Mouse (Mus musculus): Measurements from ENCODE around the gene March4.

Gene March4

GRCm38 (mm10) chr1:72536611-72537351 lies at the start of gene March4:
TSS of gene March4 (minus strand) at chr1:72536930.
- DNase-seq (ENCODE audit: low spot score in 2 of 2): peak; percentile 64 to 74

- no peak for DNase-seq (ENCODE audit: low spot score in 2 of 2)
Measured at GRCm38 (mm10) chr1:72585971-72586875, 49.5 kb upstream of the March4 start.

- no peak for DNase-seq (ENCODE audit: low spot score in 2 of 2)
Measured at GRCm38 (mm10) chr1:72583906-72584305, 47.2 kb upstream of the March4 start.

GRCm38 (mm10) chr1:72582947-72583731 lies 46.4 kb upstream of the March4 start, which contains the start of gene Smarcal1:
TSS of gene Smarcal1 (plus strand) at chr1:72583251.
- peak; percentile 94 to 95 for DNase-seq (ENCODE audit: low spot score in 2 of 2)

GRCm38 (mm10) chr1:72578806-72579205 lies 42.1 kb upstream of the March4 start:
- DNase-seq (ENCODE audit: low spot score in 2 of 2): no peak

- DNase-seq (ENCODE audit: low spot score in 2 of 2): no peak
Measured at GRCm38 (mm10) chr1:72578351-72578750, 41.6 kb upstream of the March4 start.

GRCm38 (mm10) chr1:72577481-72577922 lies 40.8 kb upstream of the March4 start:
- DNase-seq (ENCODE audit: low spot score in 2 of 2): no peak

- no peak for DNase-seq (ENCODE audit: low spot score in 2 of 2)
Measured at GRCm38 (mm10) chr1:72575121-72575520, 38.4 kb upstream of the March4 start.

- DNase-seq (ENCODE audit: low spot score in 2 of 2): no peak
Measured at GRCm38 (mm10) chr1:72574608-72575007, 37.9 kb upstream of the March4 start.

GRCm38 (mm10) chr1:72574047-72574446 lies 37.3 kb upstream of the March4 start:
- no peak for DNase-seq (ENCODE audit: low spot score in 2 of 2)

- no peak for DNase-seq (ENCODE audit: low spot score in 2 of 2)
Measured at GRCm38 (mm10) chr1:72568725-72569124, 32.0 kb upstream of the March4 start.

- DNase-seq (ENCODE audit: low spot score in 2 of 2): no peak
Measured at GRCm38 (mm10) chr1:72567056-72567455, 30.3 kb upstream of the March4 start.

- DNase-seq (ENCODE audit: low spot score in 2 of 2): no peak
Measured at GRCm38 (mm10) chr1:72564334-72564962, 27.7 kb upstream of the March4 start.

- no peak for DNase-seq (ENCODE audit: low spot score in 2 of 2)
Measured at GRCm38 (mm10) chr1:72558625-72559024, 21.9 kb upstream of the March4 start.

- DNase-seq (ENCODE audit: low spot score in 2 of 2): no peak
Measured at GRCm38 (mm10) chr1:72556471-72556870, 19.7 kb upstream of the March4 start.

- DNase-seq (ENCODE audit: low spot score in 2 of 2): no peak
Measured at GRCm38 (mm10) chr1:72550317-72550716, 13.6 kb upstream of the March4 start.

GRCm38 (mm10) chr1:72538266-72538665 lies 1.5 kb upstream of the March4 start:
- no peak for DNase-seq (ENCODE audit: low spot score in 2 of 2)

- peak; percentile 37 to 50 for DNase-seq (ENCODE audit: low spot score in 2 of 2)
Measured at GRCm38 (mm10) chr1:72535725-72536571, 782 bp downstream of the March4 start.

- no peak for DNase-seq (ENCODE audit: low spot score in 2 of 2)
Measured at GRCm38 (mm10) chr1:72533439-72533838, 3.3 kb downstream of the March4 start.

GRCm38 (mm10) chr1:72532926-72533325 lies 3.8 kb downstream of the March4 start:
- no peak for DNase-seq (ENCODE audit: low spot score in 2 of 2)

Measured in frontal cortex, postnatal 10 days (tissue).